Mouse (Mus musculus) E14TG2a.4 (cell line): ENCODE results near the gene Elp5.

ENCODE experiments used
- H3K27me3 ChIP-seq: 2 replicates; pipeline ENCODE4 v1.6.1; 2014; ENCODE audit warnings: low read length, control low read depth; ENCODE audit not compliant: insufficient read depth
- H3K36me3 ChIP-seq: 2 replicates; pipeline ENCODE4 v1.6.1; 2014; ENCODE audit warnings: low read length, control low read depth; ENCODE audit not compliant: insufficient read depth
- H3K4me1 ChIP-seq: replicated peaks from 2 replicates; pipeline ENCODE4 v1.6.1; 2014; ENCODE audit warnings: low read depth, low read length, control low read depth
- H3K4me3 ChIP-seq: replicated peaks from 2 replicates; pipeline ENCODE4 v1.5.1; 2014; ENCODE audit warnings: mild to moderate bottlenecking, low read length
- H3K9me3 ChIP-seq: 2 replicates; pipeline ENCODE4 v1.6.1; 2014; ENCODE audit warnings: low read length, control low read depth
- CTCF ChIP-seq: conservative IDR thresholded peaks from 2 replicates; pipeline ENCODE4 v1.5.1; 2014; ENCODE audit warnings: low read length
- NANOG ChIP-seq: IDR thresholded peaks from 2 replicates; pipeline ENCODE4 v1.6.1; 2014; ENCODE audit warnings: borderline replicate concordance, low read length, mixed read lengths
- POU5F1 ChIP-seq: IDR thresholded peaks from 2 replicates; pipeline ENCODE4 v1.6.1; 2014; ENCODE audit warnings: low read length, borderline replicate concordance

Elp5 gene

GRCm38 (mm10) chr11:69982225-69982624, at the start of gene Elp5:
Gene Elp5 (minus strand): TSS chr11:69982517.
- H3K9me3 ChIP-seq, result no peaks in the 10 kb centered on the region
- no peaks in the 10 kb centered on the region for H3K27me3 ChIP-seq
- H3K4me1 ChIP-seq, result peaks cover 31% of the 10 kb centered on the region
- TF ChIP-seq POU5F1 (no peak), CTCF (no peak), NANOG (no peak)
- H3K4me3 ChIP-seq, result peak within 1 kb of the TSS; percentile 98
- H3K36me3 ChIP-seq, result peaks cover 59% of the 10 kb centered on the region

GRCm38 (mm10) chr11:70031321-70031670, 49.0 kb upstream of the Elp5 start:
- Histone ChIP-seq H3K4me3 (no peak overlapping the region), H3K9me3 (no peaks in the 10 kb centered on the region)
- TF ChIP-seq POU5F1, result no peak

GRCm38 (mm10) chr11:70030651-70031320, 48.5 kb upstream of the Elp5 start:
- Histone ChIP-seq H3K4me3 (no peak overlapping the region), H3K27me3 (peaks cover 16% of the 10 kb centered on the region), H3K36me3 (peaks cover 14% of the 10 kb centered on the region), H3K4me1 (peaks cover 56% of the 10 kb centered on the region), H3K9me3 (no peaks in the 10 kb centered on the region)
- TF ChIP-seq NANOG, result no peak
- no peak for TF ChIP-seq POU5F1

More at GRCm38 (mm10) chr11:70031321-70031670, 49.0 kb upstream of the Elp5 start:
- Histone ChIP-seq H3K27me3 (peaks cover 11% of the 10 kb centered on the region), H3K36me3 (peaks cover 14% of the 10 kb centered on the region), H3K4me1 (peaks cover 51% of the 10 kb centered on the region)

- TF ChIP-seq NANOG, result no peak
- no peak for TF ChIP-seq POU5F1
- no peak for TF ChIP-seq CTCF
- peaks cover 24% of the 10 kb centered on the region for H3K27me3 ChIP-seq
- peaks cover 61% of the 10 kb centered on the region for H3K4me1 ChIP-seq
- peaks cover 14% of the 10 kb centered on the region for H3K36me3 ChIP-seq
- no peaks in the 10 kb centered on the region for H3K9me3 ChIP-seq
- H3K4me3 ChIP-seq, result 0 out of 2 replicates have a peak overlapping the region, but pooled peaks have one; percentile 71
These were observed 47.7 kb upstream of the Elp5 start for GRCm38 (mm10) chr11:70029829-70030550.

- Histone ChIP-seq H3K4me1 (peaks cover 63% of the 10 kb centered on the region), H3K36me3 (peaks cover 14% of the 10 kb centered on the region), H3K4me3 (peak overlapping the region; percentile 71), H3K27me3 (peaks cover 30% of the 10 kb centered on the region), H3K9me3 (no peaks in the 10 kb centered on the region)
- TF ChIP-seq CTCF (no peak), NANOG (no peak), POU5F1 (no peak)
These were observed 46.9 kb upstream of the Elp5 start for GRCm38 (mm10) chr11:70029130-70029801.

- Histone ChIP-seq H3K36me3 (peaks cover 14% of the 10 kb centered on the region), H3K27me3 (peaks cover 35% of the 10 kb centered on the region), H3K4me3 (peak overlapping the region; percentile 71), H3K9me3 (no peaks in the 10 kb centered on the region), H3K4me1 (peaks cover 68% of the 10 kb centered on the region)
- TF ChIP-seq POU5F1, result no peak
- no peak for TF ChIP-seq CTCF
- no peak for TF ChIP-seq NANOG
These were observed 46.2 kb upstream of the Elp5 start for GRCm38 (mm10) chr11:70028401-70029129.

- TF ChIP-seq POU5F1 (no peak), NANOG (no peak), CTCF (no peak)
- peaks cover 46% of the 10 kb centered on the region for H3K27me3 ChIP-seq
- peaks cover 73% of the 10 kb centered on the region for H3K4me1 ChIP-seq
- H3K4me3 ChIP-seq, result peak overlapping the region; percentile 68
- peaks cover 14% of the 10 kb centered on the region for H3K36me3 ChIP-seq
- H3K9me3 ChIP-seq, result no peaks in the 10 kb centered on the region
These were observed 45.1 kb upstream of the Elp5 start for GRCm38 (mm10) chr11:70027397-70027796.

- peaks cover 8% of the 10 kb centered on the region for H3K36me3 ChIP-seq
- H3K27me3 ChIP-seq, result peaks cover 51% of the 10 kb centered on the region
- H3K4me3 ChIP-seq, result peak overlapping the region; percentile 68
- TF ChIP-seq CTCF (no peak), POU5F1 (no peak), NANOG (no peak)
- peaks cover 73% of the 10 kb centered on the region for H3K4me1 ChIP-seq
- no peaks in the 10 kb centered on the region for H3K9me3 ChIP-seq
These were observed 44.4 kb upstream of the Elp5 start for GRCm38 (mm10) chr11:70026689-70027088.
